Mouse (Mus musculus) ES-E14 (cell line): ENCODE data around the gene Rnf225.

Experiments used
- CHD2 ChIP-seq: IDR thresholded peaks from 2 replicates; pipeline ENCODE4 v1.6.1; 2014; ENCODE audit warnings: mild to moderate bottlenecking, low read depth, low read length, inconsistent platforms
- HCFC1 ChIP-seq: IDR thresholded peaks from 2 replicates; pipeline ENCODE4 v1.6.1; 2012; ENCODE audit warnings: low read length, inconsistent platforms, borderline replicate concordance; ENCODE audit not compliant: insufficient read depth
- MAFK ChIP-seq: IDR thresholded peaks from 2 replicates; pipeline ENCODE4 v1.6.1; 2014; ENCODE audit warnings: mild to moderate bottlenecking, low read depth, low read length, inconsistent platforms; ENCODE audit not compliant: insufficient read depth
- ZC3H11A ChIP-seq: IDR thresholded peaks from 2 replicates; pipeline ENCODE4 v1.6.1; 2012; ENCODE audit warnings: low read depth, mild to moderate bottlenecking, inconsistent platforms, low read length, borderline replicate concordance
- ZNF384 ChIP-seq: IDR thresholded peaks from 2 replicates; pipeline ENCODE4 v1.6.1; 2012; ENCODE audit warnings: low read depth, low read length, inconsistent platforms

DNA sequence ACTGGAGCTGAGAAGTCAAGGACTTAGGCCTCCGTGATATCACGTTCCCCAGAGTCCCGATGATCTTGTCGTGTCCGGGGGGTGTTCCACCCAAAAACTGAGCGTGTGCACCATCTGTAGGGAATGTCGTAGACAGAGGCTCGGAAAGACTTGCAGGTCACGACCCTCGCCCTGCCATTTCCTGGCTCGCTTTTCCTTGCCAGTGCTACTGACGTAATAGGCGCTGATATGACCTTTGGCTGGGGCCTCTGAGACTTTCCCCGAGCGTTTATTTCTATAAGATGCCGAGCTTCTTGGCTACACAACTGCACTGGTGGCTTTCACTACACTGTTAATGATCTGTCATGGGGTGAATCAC, 22.6 kb downstream of the Rnf225 start:
- no peak for TF ChIP-seq HCFC1
- no peak for TF ChIP-seq ZNF384
- no peak for TF ChIP-seq ZC3H11A
- no peak for TF ChIP-seq CHD2
- no peak for TF ChIP-seq MAFK
